Mouse (Mus musculus): ENCODE data around the gene Lif.

The Lif gene

DNA sequence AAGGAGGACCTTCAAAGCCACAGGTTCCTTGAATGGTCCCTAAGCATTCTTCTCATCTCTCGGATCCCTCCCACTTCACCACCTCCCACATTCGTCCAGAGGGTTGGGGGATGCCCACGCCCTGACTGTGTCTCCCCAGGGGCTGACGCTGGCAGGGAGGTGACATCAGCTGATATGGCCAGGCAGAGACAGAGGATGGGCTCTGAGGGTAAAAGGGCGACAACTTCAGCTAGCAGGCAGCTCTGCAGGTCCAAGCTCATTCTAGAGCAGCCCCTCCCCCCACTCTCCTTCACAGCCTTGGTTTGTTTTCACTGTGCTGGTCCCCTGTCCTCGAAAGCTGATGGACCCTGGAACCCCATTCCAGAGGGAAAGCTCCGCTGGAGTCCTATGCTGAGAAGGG, 41.3 kb downstream of the Lif start:
- DNase-seq (ENCODE audit: low spot score in 2 of 2): no peak

DNA sequence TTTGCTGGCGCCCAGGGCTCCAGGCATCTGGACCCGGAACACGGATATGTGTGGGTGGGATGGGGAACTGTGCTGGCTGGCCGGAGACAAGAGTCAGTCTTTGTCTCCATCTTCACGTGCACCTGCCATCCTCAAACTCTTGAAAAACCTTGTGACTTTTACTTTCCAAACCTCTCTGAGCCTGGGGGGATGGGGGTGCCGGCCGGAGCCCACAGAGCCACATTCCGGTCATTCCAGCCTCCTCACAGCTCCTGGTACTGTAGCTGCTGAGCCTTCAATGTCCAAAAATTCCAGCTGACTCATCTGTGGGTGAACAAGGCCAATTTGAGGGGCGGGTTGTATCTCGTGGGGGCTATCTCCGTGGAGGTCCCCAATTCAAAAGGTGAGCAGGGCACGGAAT, 41.8 kb downstream of the Lif start:
- DNase-seq (ENCODE audit: low spot score in 2 of 2): no peak

DNA sequence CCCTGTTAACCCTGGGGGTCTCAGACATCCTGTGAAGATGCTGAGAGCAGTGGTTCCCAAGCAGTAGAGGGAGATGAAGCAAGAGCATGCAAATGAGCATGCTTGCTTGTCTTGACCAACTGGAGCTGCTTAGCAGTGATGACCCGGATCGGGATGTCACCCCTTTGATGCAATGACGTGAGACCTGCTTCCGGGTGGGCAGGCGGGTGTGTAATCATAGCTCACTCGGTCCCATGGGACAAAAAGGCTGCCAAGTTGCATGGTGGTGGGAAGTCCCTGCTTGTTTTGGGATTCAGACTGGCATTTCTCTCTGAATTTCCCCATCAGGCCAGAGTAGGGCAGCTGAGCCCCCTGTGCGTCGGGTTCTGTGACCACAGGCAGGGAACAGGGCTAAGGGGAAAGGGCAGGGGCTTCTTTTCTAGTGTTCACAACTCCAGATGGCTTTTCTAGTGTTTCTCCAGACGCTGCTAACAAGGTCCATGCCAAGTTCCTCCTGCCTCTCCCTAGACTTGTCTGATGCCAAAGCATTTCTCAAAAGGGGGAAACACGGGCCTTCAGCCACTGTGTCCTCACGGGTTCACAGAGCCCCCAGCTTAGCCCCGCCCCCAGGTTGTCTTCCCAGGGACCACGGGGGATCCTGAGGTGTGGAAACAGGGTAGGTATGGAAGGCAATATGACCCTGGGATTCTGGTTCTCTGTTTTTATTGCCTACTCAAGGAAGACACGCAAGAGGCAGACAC, 42.5 kb downstream of the Lif start:
- DNase-seq (ENCODE audit: low spot score in 2 of 2): no peak

GRCm38 (mm10) chr11:4300683-4301082, 43.3 kb downstream of the Lif start:
- no peak for DNase-seq (ENCODE audit: low spot score in 2 of 2)

GRCm38 (mm10) chr11:4302363-4302913, 45.1 kb downstream of the Lif start:
- no peak for DNase-seq (ENCODE audit: low spot score in 2 of 2)

DNA sequence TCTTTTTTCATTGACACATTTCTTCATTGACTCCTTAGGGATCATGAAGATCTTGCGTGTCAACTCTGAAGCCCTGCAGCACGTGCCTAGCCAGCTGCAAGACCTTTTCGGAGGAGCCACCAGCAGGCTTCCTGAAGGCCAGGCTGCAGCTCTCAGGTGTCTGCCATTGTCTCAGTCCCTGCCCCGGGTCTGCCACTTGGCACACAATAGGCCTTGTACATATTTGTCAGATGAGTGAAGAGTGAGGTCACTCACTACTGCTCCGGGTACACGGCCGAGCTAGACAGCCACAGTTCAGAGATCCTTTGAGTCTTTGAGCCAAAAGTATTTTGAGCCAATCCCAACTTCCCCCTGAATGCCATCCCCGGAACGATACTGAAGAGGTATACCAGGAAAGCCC, 45.7 kb downstream of the Lif start:
- no peak for DNase-seq (ENCODE audit: low spot score in 2 of 2)

DNA sequence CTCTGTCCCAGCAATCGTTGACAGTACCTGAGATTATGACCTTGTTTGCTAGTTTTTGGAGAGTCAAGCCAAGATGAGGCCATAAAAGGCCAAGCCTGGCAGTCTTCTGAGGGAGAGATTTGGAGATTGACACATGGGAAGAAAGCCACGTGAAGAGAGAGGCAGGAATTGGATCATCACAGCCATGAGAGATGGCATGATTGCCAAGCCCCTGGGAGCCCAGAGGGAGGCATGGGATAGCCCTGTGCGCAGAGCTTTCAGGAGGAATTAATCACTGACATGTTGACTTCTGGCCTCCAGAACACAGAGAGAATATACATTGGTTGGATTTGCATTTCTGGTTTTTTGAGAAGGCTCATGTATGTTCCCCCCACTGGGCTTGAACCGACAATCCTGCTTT, 46.8 kb downstream of the Lif start:
- no peak for DNase-seq (ENCODE audit: low spot score in 2 of 2)

DNA sequence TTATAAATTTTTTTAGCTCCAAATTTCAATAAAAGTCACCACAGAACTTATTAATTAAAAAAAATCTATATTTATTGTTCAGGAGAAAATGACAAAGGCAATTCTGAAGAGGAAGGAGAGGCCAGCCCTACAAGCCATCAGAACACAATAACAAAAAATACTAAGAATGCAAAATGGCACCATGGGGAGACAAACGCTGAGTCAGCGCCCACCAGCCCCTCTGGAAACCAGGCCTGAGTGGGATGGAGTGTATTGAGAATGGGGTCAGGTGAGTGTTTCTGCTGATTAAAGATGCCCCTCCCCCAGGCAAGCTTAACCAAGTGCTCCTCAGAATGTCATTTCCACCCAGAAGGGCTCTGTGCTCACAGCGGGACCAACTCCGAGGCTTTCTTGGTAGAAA, 47.7 kb downstream of the Lif start:
- DNase-seq (ENCODE audit: low spot score in 2 of 2): no peak

DNA sequence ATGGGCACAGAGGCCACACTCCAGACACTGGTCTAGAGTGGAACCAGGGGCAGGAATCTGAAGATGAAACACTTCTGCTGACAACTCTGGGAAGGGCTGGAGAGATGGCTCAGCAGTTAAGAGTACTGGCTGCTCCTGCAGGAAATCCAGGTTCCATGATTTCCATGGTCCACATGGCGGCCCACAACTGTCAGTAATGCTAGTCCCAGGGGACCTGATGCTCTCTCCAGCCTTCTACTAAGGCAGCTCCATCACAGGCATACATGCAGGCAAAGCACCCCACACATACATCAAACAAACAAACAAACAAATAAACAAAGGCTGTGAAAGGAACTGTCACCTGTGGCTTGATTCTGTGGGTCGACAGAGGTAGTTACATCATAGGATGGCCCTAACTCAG, 48.7 kb downstream of the Lif start:
- no peak for DNase-seq (ENCODE audit: low spot score in 2 of 2)

- DNase-seq (ENCODE audit: low spot score in 2 of 2): no peak
Observed at GRCm38 (mm10) chr11:4308060-4308513, 50.7 kb downstream of the Lif start.

GRCm38 (mm10) chr11:4308514-4309450, 51.4 kb downstream of the Lif start:
- DNase-seq (ENCODE audit: low spot score in 2 of 2): no peak

DNA sequence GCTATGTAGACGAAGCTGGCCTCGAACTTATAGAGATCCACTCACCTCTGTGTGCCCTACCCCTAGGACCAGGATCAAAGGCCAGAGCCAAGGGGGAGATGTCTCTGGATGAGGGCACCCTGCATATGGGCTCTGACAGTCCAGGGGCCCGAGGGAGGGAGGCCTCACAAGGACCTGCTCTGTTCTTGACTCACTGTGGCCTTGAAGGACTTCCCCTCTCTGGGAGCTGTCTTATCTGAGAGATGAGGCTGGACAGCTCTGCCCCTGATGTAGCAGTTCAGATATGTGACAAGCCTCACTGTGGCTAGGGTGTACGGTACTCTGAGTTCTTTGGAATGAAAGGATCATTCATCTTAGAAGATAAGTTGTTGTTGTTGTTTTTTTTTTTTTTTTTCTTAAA, 52.3 kb downstream of the Lif start:
- DNase-seq (ENCODE audit: low spot score in 2 of 2): no peak

DNA sequence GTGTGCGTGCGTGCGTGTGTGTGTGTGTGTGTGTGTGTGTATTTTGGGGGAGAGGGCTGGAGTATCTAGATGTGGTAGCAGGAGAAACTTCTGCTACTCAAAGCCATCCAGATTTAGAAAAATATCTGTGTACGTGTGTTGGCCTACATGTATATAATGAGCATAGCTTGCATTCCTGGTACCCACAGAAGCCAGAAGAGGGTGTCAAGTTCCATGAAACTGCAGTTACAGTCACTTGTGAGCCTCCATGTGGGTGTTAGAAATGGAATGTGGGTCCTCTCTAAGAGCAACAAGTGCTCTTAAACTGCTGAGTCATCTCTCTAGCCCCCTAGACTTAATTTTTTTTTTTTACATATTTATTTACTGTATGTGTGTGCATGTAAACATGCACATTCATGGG, 53.0 kb downstream of the Lif start:
- no peak for DNase-seq (ENCODE audit: low spot score in 2 of 2)

- DNase-seq (ENCODE audit: low spot score in 2 of 2): no peak
Observed at GRCm38 (mm10) chr11:4312180-4312579, 54.8 kb downstream of the Lif start.

DNA sequence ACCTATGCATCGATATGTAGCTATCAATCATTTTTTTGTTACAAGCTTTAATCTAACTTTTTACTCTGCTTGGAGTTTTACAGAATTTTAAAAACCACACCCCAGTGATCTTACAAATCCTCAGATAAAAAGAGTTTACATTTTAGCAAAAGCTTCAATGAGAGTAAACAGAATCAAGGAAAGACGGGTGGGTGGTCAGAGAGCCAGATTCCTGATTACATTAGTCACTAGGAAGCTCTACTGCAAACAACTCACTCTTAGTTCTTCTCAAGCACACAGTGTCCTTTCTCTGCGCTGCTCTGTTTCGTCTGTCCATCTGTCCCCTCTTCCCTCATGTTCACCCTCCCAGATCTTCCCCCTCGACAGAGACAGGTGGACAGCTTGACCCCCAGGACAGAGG, 59.9 kb downstream of the Lif start:
- DNase-seq (ENCODE audit: low spot score in 2 of 2): no peak

GRCm38 (mm10) chr11:4318011-4318410, 60.7 kb downstream of the Lif start:
- DNase-seq (ENCODE audit: low spot score in 2 of 2): no peak

- no peak for DNase-seq (ENCODE audit: low spot score in 2 of 2)
Observed at GRCm38 (mm10) chr11:4319212-4319955, 62.0 kb downstream of the Lif start.

DNA sequence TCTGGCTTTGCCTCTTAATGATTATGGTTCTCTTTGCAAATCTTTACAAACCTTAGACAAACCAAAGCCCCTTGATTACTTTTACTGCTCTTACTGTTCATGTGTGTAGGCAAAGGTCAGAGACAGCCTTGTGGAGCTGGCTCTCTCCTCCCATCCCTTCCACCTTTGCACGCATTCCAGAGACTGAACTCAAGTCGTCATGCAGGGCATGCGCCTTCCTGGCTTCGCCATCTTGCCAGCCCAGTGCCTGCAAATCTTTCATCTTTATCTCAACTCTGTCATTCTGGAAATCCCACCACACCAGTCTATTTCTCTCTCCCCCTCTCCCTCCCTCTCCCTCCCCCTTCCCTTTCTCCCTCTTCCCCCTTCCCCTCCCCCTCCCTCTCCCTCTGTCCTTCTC, 63.5 kb downstream of the Lif start:
- DNase-seq (ENCODE audit: low spot score in 2 of 2): no peak

Measured in frontal cortex, postnatal 14 days (tissue).